Mouse (Mus musculus) neural tube, embryonic 12.5 days (tissue): ENCODE results near the gene Fam19a3. TPM values are rescaled to one million over a fixed set of nuclear protein-coding genes. Genes with fewer than 3 reads are reported as not detected.

Source experiments
- ATAC-seq: fragments of 200-750 bp; cut with Nextera tagmentation; 2 replicates; pipeline ENCODE4 v1.8.0; 2017; ENCODE audit warnings: low read depth, mild to moderate bottlenecking, moderate TSS enrichment, moderate library complexity; ENCODE audit not compliant: low FRiP score
- H3K27ac ChIP-seq: fragments of 300-500 bp; sonication (generic); 2 replicates; pipeline ENCODE4 v1.5.1; 2016
- H3K27me3 ChIP-seq: fragments of 300-500 bp; sonication (generic); replicated peaks from 2 replicates; pipeline ENCODE4 v1.6.1; 2016; ENCODE audit warnings: mild to moderate bottlenecking
- H3K36me3 ChIP-seq: fragments of 300-500 bp; sonication (generic); 2 replicates; pipeline ENCODE4 v1.6.1; 2016; ENCODE audit warnings: mild to moderate bottlenecking
- H3K4me1 ChIP-seq: fragments of 300-500 bp; sonication (generic); 2 replicates; pipeline ENCODE4 v1.6.1; 2016
- H3K4me2 ChIP-seq: fragments of 300-500 bp; sonication (generic); replicated peaks from 2 replicates; pipeline ENCODE4 v1.6.1; 2016; ENCODE audit warnings: mild to moderate bottlenecking
- H3K4me3 ChIP-seq: fragments of 300-500 bp; sonication (generic); 2 replicates; pipeline ENCODE4 v1.5.1; 2016
- H3K9ac ChIP-seq: fragments of 300-500 bp; sonication (generic); 2 replicates; pipeline ENCODE4 v1.6.1; 2016; ENCODE audit warnings: mild to moderate bottlenecking
- H3K9me3 ChIP-seq: fragments of 300-500 bp; sonication (generic); 2 replicates; pipeline ENCODE4 v1.6.1; 2016; ENCODE audit warnings: mild to moderate bottlenecking
- WGBS: fragments of 180-500 bp; shearing (Covaris S2); methylation state at CpG from one replicate; pipeline ENCODE4 v1.1.7; 2016; 5-methylcytosine and 5-hydroxymethylcytosine counted together
- polyA plus RNA-seq: library from polyadenylated mRNA; unstranded; fragments of >200 nt; fragmentation: Nextera tagmentation; extraction: Ambion mirVana; gene quantifications from 2 replicates; pipeline ENCODE4 v1.2.1, GENCODE M21; 2016

Fam19a3 gene
- polyA plus RNA-seq, 1 experiment from 2014 or later = not detected

DNA sequence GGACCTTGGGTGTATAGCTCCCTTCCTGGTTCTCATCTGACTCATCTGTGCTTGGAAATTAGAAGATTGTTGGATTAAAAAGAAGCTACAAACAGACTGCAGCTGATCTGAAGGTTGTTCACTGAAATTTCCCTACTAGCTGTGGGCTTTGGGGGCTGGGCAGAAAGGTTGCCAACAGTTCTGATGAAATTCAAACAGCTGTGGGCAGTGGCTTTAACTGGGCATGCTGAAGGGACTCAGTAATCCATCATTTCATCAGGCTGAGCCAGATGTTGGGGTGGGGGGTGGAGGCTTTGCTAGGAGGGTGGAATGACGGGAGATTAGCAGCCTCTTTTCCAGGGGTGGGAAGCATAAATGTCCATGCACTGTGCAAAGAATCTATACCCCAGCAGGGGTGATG lies 38.5 kb downstream of the Fam19a3 start:
- no peak overlapping the region for H3K4me3 ChIP-seq
- H3K9ac ChIP-seq = no peak overlapping the region
- no peaks in the 10 kb centered on the region for H3K9me3 ChIP-seq
- H3K27ac ChIP-seq = no peak overlapping the region
- no peaks in the 10 kb centered on the region for H3K36me3 ChIP-seq
- H3K27me3 ChIP-seq = no peaks in the 10 kb centered on the region
- no peaks in the 10 kb centered on the region for H3K4me1 ChIP-seq
- H3K4me2 ChIP-seq = no peak overlapping the region
- 74% methylated on average over 1 of the region's 1 CpGs for WGBS
- ATAC-seq = no peak

- Histone ChIP-seq H3K4me1 (no peaks in the 10 kb centered on the region), H3K4me2 (no peak overlapping the region), H3K9me3 (no peaks in the 10 kb centered on the region)
Observed at GRCm38 (mm10) chr3:104741954-104742353, 39.7 kb downstream of the Fam19a3 start.

GRCm38 (mm10) chr3:104734654-104735053 lies 47.0 kb downstream of the Fam19a3 start:
- Histone ChIP-seq H3K9me3 (no peaks in the 10 kb centered on the region), H3K4me3 (no peak overlapping the region), H3K27ac (no peak overlapping the region), H3K4me2 (no peak overlapping the region), H3K27me3 (no peaks in the 10 kb centered on the region), H3K9ac (no peak overlapping the region), H3K36me3 (no peaks in the 10 kb centered on the region), H3K4me1 (no peaks in the 10 kb centered on the region)
- WGBS = 71% methylated on average over 7 of the region's 7 CpGs
- no peak for ATAC-seq

More at GRCm38 (mm10) chr3:104741954-104742353, 39.7 kb downstream of the Fam19a3 start:
- no peak overlapping the region for H3K4me3 ChIP-seq
- H3K27me3 ChIP-seq = no peaks in the 10 kb centered on the region
- ATAC-seq = no peak
- 93% methylated on average over 3 of the region's 3 CpGs for WGBS
- no peak overlapping the region for H3K27ac ChIP-seq
- no peaks in the 10 kb centered on the region for H3K36me3 ChIP-seq
- no peak overlapping the region for H3K9ac ChIP-seq

- Histone ChIP-seq H3K4me2 (no peak overlapping the region), H3K9ac (no peak overlapping the region), H3K4me1 (no peaks in the 10 kb centered on the region), H3K27ac (no peak overlapping the region), H3K9me3 (no peaks in the 10 kb centered on the region), H3K27me3 (no peaks in the 10 kb centered on the region), H3K4me3 (no peak overlapping the region), H3K36me3 (no peaks in the 10 kb centered on the region)
- WGBS = 62% methylated on average over 3 of the region's 3 CpGs
- ATAC-seq = no peak
Observed at GRCm38 (mm10) chr3:104732907-104733306, 48.7 kb downstream of the Fam19a3 start.

GRCm38 (mm10) chr3:104729270-104729839 lies 52.3 kb downstream of the Fam19a3 start:
- Histone ChIP-seq H3K36me3 (no peaks in the 10 kb centered on the region), H3K9ac (no peak overlapping the region), H3K4me1 (no peaks in the 10 kb centered on the region), H3K27me3 (no peaks in the 10 kb centered on the region), H3K4me2 (no peak overlapping the region), H3K4me3 (no peak overlapping the region), H3K27ac (no peak overlapping the region), H3K9me3 (no peaks in the 10 kb centered on the region)
- no peak for ATAC-seq
- 77% methylated on average over 6 of the region's 6 CpGs for WGBS

Other genes with a start within 250 kb of the Fam19a3 start
- gene Slc16a1, start 143.2 kb downstream of the Fam19a3 start, polyA plus RNA-seq = 17.9 and 21.3 TPM in 2 replicates
- gene Ppm1j, start 784 bp downstream of the Fam19a3 start, polyA plus RNA-seq = 1.2 and 1.5 TPM in 2 replicates
- gene Rhoc, start 6.5 kb upstream of the Fam19a3 start, polyA plus RNA-seq = 101 and 102 TPM in 2 replicates
- 18.5 and 26.8 TPM in 2 replicates for gene Mov10, start 36.7 kb upstream of the Fam19a3 start, polyA plus RNA-seq
- 40.5 and 43.2 TPM in 2 replicates for gene St7l, start 82.2 kb upstream of the Fam19a3 start, polyA plus RNA-seq
- gene Capza1, start 82.7 kb upstream of the Fam19a3 start, polyA plus RNA-seq = 203 and 216 TPM in 2 replicates
- gene Wnt2b, start 180.1 kb upstream of the Fam19a3 start, polyA plus RNA-seq = 0.70 and 0.72 TPM in 2 replicates